Mouse (Mus musculus): ENCODE measurements at regions not wholly inside any gene's neighbourhood (a gene's known extent, or its start where the extent isn't known, plus 50 kb on each side); places are given as distances from the start of the nearest gene placed in this dataset.
A peak's percentile ranks its signal among the peaks of the same experiment; 100 is the strongest.

- TF ChIP-seq POLR2A (IDR thresholded peaks at IDR 0.05; ENCODE audit: control insufficient read depth, extremely low read depth, insufficient read depth, low read length, poor library complexity): 0 out of 2 replicates have a peak, but pooled peaks have one; percentile 38
- TF ChIP-seq CTCF (IDR thresholded peaks at IDR 0.05; ENCODE audit: borderline replicate concordance, control insufficient read depth, extremely low read depth, insufficient read depth, low read length, poor library complexity): no peak
Observed at GRCm38 (mm10) chr12:70628384-70629365, 175.8 kb downstream of the Tmx1 start.

Data from thymus, adult 2 months (tissue).